ENCODE assay signal across 29 mouse cellular contexts in genomic region chr13:89726492-89726891, GRCm38 (mm10). TPM values are rescaled to one million over a fixed set of nuclear protein-coding genes. Genes with fewer than 3 reads are reported as not detected.
A peak's percentile ranks its signal among the peaks of the same experiment; 100 is the strongest.
DNase-seq lines count a peak whose midpoint lies in the region; ATAC-seq and TF ChIP-seq lines count a peak whose summit lies in the region.
"Had no signal": no experiment of that assay in that cellular context is flagged by ENCODE, and none has a peak within 500 bp of the region (broad histone marks: within the 10 kb centered on the region; RNA-seq: fewer than 3 reads in every experiment).

No protein-coding gene starts in this region.

- no peak for DNase-seq in kidney, adult 11 months
- DNase-seq in R1 (ENCODE audit: low read depth, low spot score), result peak; percentile 17
- DNase-seq in forelimb bud, embryonic 11.5 days (ENCODE audit: low read depth, low spot score), result peak; percentile 70
- no peak for DNase-seq in limb, embryonic 14.5 days (ENCODE audit: low spot score)
- DNase-seq: adrenal gland, adult 8-10 months; cerebellum, adult 8-10 months; cerebellum, postnatal 25 days; gastrocnemius, adult 2 months; heart, adult 2 months; heart, postnatal 10 days; kidney, postnatal 4 days; liver, embryonic 13.5 days; lung, adult 18-20 months; right cerebral cortex, adult 18-20 months; right cerebral cortex, postnatal 4 days; thymus, adult 2 months; thymus, postnatal 36 days had no signal

- no peak overlapping the region; the same call in 1 of the 2 replicates for H3K27ac ChIP-seq in kidney, embryonic 15.5 days
- no peak overlapping the region; the same call in 1 of the 2 replicates for H3K27ac ChIP-seq in limb, embryonic 14.5 days (replicated peaks; ENCODE audit: low read depth, low read length)
- H3K27ac ChIP-seq in heart, embryonic 11.5 days (ENCODE audit: low read depth, low read length), result no peak overlapping the region
- H3K27ac ChIP-seq in forebrain, embryonic 13.5 days, result no peak overlapping the region
- H3K27ac ChIP-seq: gastrocnemius, adult 2 months; heart, adult 2 months; heart, embryonic 13.5 days; hindbrain, embryonic 14.5 days; kidney, postnatal 0 days; limb, embryonic 15.5 days; liver, embryonic 13.5 days; neural tube, embryonic 12.5 days had no signal

- no peak overlapping the region for H3K9ac ChIP-seq in kidney, embryonic 15.5 days
- no peak overlapping the region for H3K9ac ChIP-seq in limb, embryonic 14.5 days (ENCODE audit: low read depth, low read length, severe bottlenecking)
- H3K9ac ChIP-seq in heart, embryonic 11.5 days (ENCODE audit: low read depth, low read length), result no peak overlapping the region
- no peak overlapping the region for H3K9ac ChIP-seq in forebrain, embryonic 13.5 days
- H3K9ac ChIP-seq: heart, embryonic 13.5 days; hindbrain, embryonic 14.5 days; limb, embryonic 15.5 days; liver, embryonic 13.5 days; neural tube, embryonic 12.5 days had no signal

- no peak overlapping the region for H3K4me3 ChIP-seq in kidney, embryonic 15.5 days (replicated peaks)
- no peak overlapping the region for H3K4me3 ChIP-seq in limb, embryonic 14.5 days (replicated peaks; ENCODE audit: low read length)
- no peak overlapping the region for H3K4me3 ChIP-seq in heart, embryonic 11.5 days (ENCODE audit: low read depth, low read length)
- no peak overlapping the region for H3K4me3 ChIP-seq in forebrain, embryonic 13.5 days
- H3K4me3 ChIP-seq: gastrocnemius, adult 2 months; heart, adult 2 months; heart, embryonic 13.5 days; limb, embryonic 15.5 days; liver, embryonic 13.5 days; myocyte; neural tube, embryonic 12.5 days had no signal

- no peaks in the 10 kb centered on the region for H3K9me3 ChIP-seq in kidney, embryonic 15.5 days (replicated peaks)
- H3K9me3 ChIP-seq in limb, embryonic 14.5 days (ENCODE audit: control insufficient read depth, low read length), result no peaks in the 10 kb centered on the region
- no peaks in the 10 kb centered on the region for H3K9me3 ChIP-seq in heart, embryonic 11.5 days (replicated peaks; ENCODE audit: control insufficient read depth, low read length)
- no peaks in the 10 kb centered on the region for H3K9me3 ChIP-seq in forebrain, embryonic 13.5 days (replicated peaks)
- H3K9me3 ChIP-seq: heart, embryonic 13.5 days; limb, embryonic 15.5 days; liver, embryonic 13.5 days; neural tube, embryonic 12.5 days had no signal

- H3K4me2 ChIP-seq in kidney, embryonic 15.5 days, result no peak overlapping the region
- no peak overlapping the region for H3K4me2 ChIP-seq in limb, embryonic 14.5 days (replicated peaks; ENCODE audit: low read depth, low read length, severe bottlenecking)
- H3K4me2 ChIP-seq in heart, embryonic 11.5 days, result no peak overlapping the region
- H3K4me2 ChIP-seq in forebrain, embryonic 13.5 days, result no peak overlapping the region
- H3K4me2 ChIP-seq: heart, embryonic 13.5 days; hindbrain, embryonic 14.5 days; limb, embryonic 15.5 days; liver, embryonic 13.5 days; midbrain, embryonic 11.5 days; neural tube, embryonic 12.5 days had no signal

- H3K36me3 ChIP-seq in kidney, embryonic 15.5 days, result peaks cover 45% of the 10 kb centered on the region
- peaks cover 54% of the 10 kb centered on the region for H3K36me3 ChIP-seq in limb, embryonic 14.5 days (ENCODE audit: control insufficient read depth, insufficient read depth, low read length)
- H3K36me3 ChIP-seq in heart, embryonic 11.5 days (ENCODE audit: control insufficient read depth, insufficient read depth, low read length), result peaks cover 11% of the 10 kb centered on the region
- peaks cover 41% of the 10 kb centered on the region for H3K36me3 ChIP-seq in forebrain, embryonic 13.5 days (ENCODE audit: poor library complexity, severe bottlenecking)
- H3K36me3 ChIP-seq: liver, embryonic 13.5 days had no signal

- no peaks in the 10 kb centered on the region for H3K4me1 ChIP-seq in kidney, embryonic 15.5 days
- peaks cover 10% of the 10 kb centered on the region for H3K4me1 ChIP-seq in limb, embryonic 14.5 days (ENCODE audit: control insufficient read depth, insufficient read depth, low read length)
- peaks cover 5% of the 10 kb centered on the region for H3K4me1 ChIP-seq in heart, embryonic 11.5 days (ENCODE audit: control insufficient read depth, insufficient read depth, low read length)
- H3K4me1 ChIP-seq in forebrain, embryonic 13.5 days, result no peaks in the 10 kb centered on the region
- H3K4me1 ChIP-seq: limb, embryonic 15.5 days; liver, embryonic 13.5 days; neural tube, embryonic 12.5 days had no signal

- 0 out of 2 replicates have a peak, but pooled peaks have one; percentile 56 for ATAC-seq in kidney, embryonic 15.5 days (replicated peaks; ENCODE audit: low FRiP score)
- ATAC-seq in limb, embryonic 14.5 days (ENCODE audit: low FRiP score, low read depth), result 0 out of 2 replicates have a peak, but pooled peaks have one; percentile 15
- no peak for ATAC-seq in heart, embryonic 11.5 days (replicated peaks; ENCODE audit: insufficient number of reproducible peaks, low FRiP score, low TSS enrichment)
- no peak for ATAC-seq in forebrain, embryonic 13.5 days
- ATAC-seq: forebrain, embryonic 14.5 days; intestine, postnatal 0 days had no signal

- no peak for TF ChIP-seq POLR2A in limb, embryonic 14.5 days (IDR thresholded peaks at IDR 0.05; ENCODE audit: borderline replicate concordance, extremely low read depth, insufficient read depth, insufficient read length)

- 58% methylated on average over 2 of the region's 2 CpGs for WGBS in kidney, embryonic 15.5 days
- 9% methylated on average over 2 of the region's 2 CpGs for WGBS in limb, embryonic 14.5 days
- 80% methylated on average over 2 of the region's 2 CpGs for WGBS in heart, embryonic 11.5 days (ENCODE audit: insufficient replicate concordance)
- 58% methylated on average over 2 of the region's 2 CpGs for WGBS in forebrain, embryonic 13.5 days

- H3K27me3 ChIP-seq in kidney, embryonic 15.5 days, result no peaks in the 10 kb centered on the region
- H3K27me3 ChIP-seq in limb, embryonic 14.5 days (ENCODE audit: control insufficient read depth, insufficient read depth, low read length), result no peaks in the 10 kb centered on the region
- no peaks in the 10 kb centered on the region for H3K27me3 ChIP-seq in heart, embryonic 11.5 days (ENCODE audit: control insufficient read depth, insufficient read depth, low read length)
- H3K27me3 ChIP-seq in forebrain, embryonic 13.5 days, result no peaks in the 10 kb centered on the region
- H3K27me3 ChIP-seq: heart, embryonic 13.5 days; limb, embryonic 15.5 days; liver, embryonic 13.5 days; neural tube, embryonic 12.5 days had no signal

RNA-seq across cellular contexts. Expression of gene Vcan, which starts 15.8 kb away (rescaled TPM):
- 73.2 and 73.8 TPM in 2 replicates for polyA plus RNA-seq in kidney, embryonic 15.5 days (2015; fragmentation: Nextera tagmentation; extraction: Ambion mirVana)
- polyA plus RNA-seq in limb, embryonic 14.5 days (2012; rRNA removed), result 168 and 208 TPM in 2 replicates
- polyA plus RNA-seq in limb, embryonic 14.5 days (2014; fragmentation: Nextera tagmentation; extraction: Ambion mirVana), result 116 and 137 TPM in 2 replicates
- polyA plus RNA-seq in heart, embryonic 11.5 days (2014; fragmentation: Nextera tagmentation; extraction: Ambion mirVana), result 174 and 183 TPM in 2 replicates
- polyA plus RNA-seq in forebrain, embryonic 13.5 days (2015; fragmentation: Nextera tagmentation; extraction: Ambion mirVana), result 53.8 and 59.9 TPM in 2 replicates

Comparison
In these comparisons a context has a peak if more than half of its experiments do, and no peak if none do; other contexts are left out.
1. ATAC-seq: peak in kidney, embryonic 15.5 days (single experiment) and limb, embryonic 14.5 days (single experiment); none in heart, embryonic 11.5 days (single experiment) and forebrain, embryonic 13.5 days (single experiment).
2. DNase-seq: peak in R1 (single experiment) and forelimb bud, embryonic 11.5 days (single experiment); none in kidney, adult 11 months (single experiment) and limb, embryonic 14.5 days (single experiment).